8 mouse cellular contexts compared by ENCODE assay signal in the genomic region with DNA sequence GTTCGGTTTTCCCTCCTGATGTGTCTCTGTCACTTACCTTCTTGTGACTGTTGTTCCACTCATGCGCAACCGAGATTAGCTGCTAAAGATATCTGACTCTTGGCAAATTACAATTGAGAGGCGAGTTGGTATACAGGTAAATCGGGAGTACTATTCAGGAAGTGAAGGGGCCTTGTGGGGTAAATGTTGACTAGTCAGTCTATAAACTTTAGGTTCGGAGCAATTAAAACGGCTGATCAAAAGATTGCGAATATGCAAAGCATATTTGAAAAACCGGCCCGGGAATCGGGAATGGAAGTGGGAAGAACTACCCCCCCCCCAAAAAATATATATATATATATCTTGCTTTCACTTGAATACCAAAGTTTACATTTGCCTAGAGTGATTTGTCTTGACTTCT. TPM values are rescaled to one million over a fixed set of nuclear protein-coding genes. Genes with fewer than 3 reads are reported as not detected.
DNase-seq lines count a peak whose midpoint lies in the region; ATAC-seq and TF ChIP-seq lines count a peak whose summit lies in the region.

TSS of gene Rnf180 (minus strand) at position 101 of the 400 bp plus-strand sequence.

- peaks cover 11% of the 10 kb centered on the region; the same call in 1 of the 2 replicates for H3K4me1 ChIP-seq in lung, embryonic 15.5 days
- peaks cover 17% of the 10 kb centered on the region for H3K4me1 ChIP-seq in olfactory bulb, adult 2 months (ENCODE audit: control insufficient read depth, insufficient read depth, low read length)

- TF ChIP-seq POLR2A in olfactory bulb, adult 2 months (IDR thresholded peaks at IDR 0.05; ENCODE audit: insufficient read depth, low read depth, low read length): no peak

- H3K4me3 ChIP-seq in lung, embryonic 15.5 days: peak within 1 kb of the TSS; percentile 82
- peak within 1 kb of the TSS; percentile 93 for H3K4me3 ChIP-seq in olfactory bulb, adult 2 months (ENCODE audit: insufficient read depth, low read depth, low read length)

- no peak for ATAC-seq in lung, embryonic 15.5 days (ENCODE audit: borderline replicate concordance, extremely low read depth, low FRiP score, low TSS enrichment)
- ATAC-seq in granulocyte monocyte progenitor cell, adult 5-6 weeks (replicated peaks; ENCODE audit: poor library complexity, severe bottlenecking): no peak

- H3K9ac ChIP-seq in lung, embryonic 15.5 days: peak within 1 kb of the TSS; percentile 68

- H3K4me2 ChIP-seq in lung, embryonic 15.5 days: peak within 1 kb of the TSS; percentile 96

- H3K27ac ChIP-seq in lung, embryonic 15.5 days: no peak within 1 kb of the TSS
- peak within 1 kb of the TSS; percentile 67 for H3K27ac ChIP-seq in olfactory bulb, adult 2 months (ENCODE audit: insufficient read depth, low read depth, low read length)

- WGBS in lung, embryonic 15.5 days: 42% methylated on average over 11 of the region's 11 CpGs
- 56% methylated on average over 11 of the region's 11 CpGs for WGBS in olfactory bulb, adult 2 months

- no peaks in the 10 kb centered on the region for H3K36me3 ChIP-seq in lung, embryonic 15.5 days

- TF ChIP-seq CTCF in olfactory bulb, adult 2 months (IDR thresholded peaks at IDR 0.05; ENCODE audit: insufficient read depth, low read depth, low read length): no peak

- H3K27me3 ChIP-seq in lung, embryonic 15.5 days: no peaks in the 10 kb centered on the region

- intact Hi-C loops in left cerebral cortex, postnatal 14 days (cut with DNase I): no loop called here

- no peak for DNase-seq in adrenal gland, postnatal 14 days
- no peak for DNase-seq in adrenal gland, adult (ENCODE audit: inconsistent age in 2 of 2, low spot score in 1 of 2)
- no peak for DNase-seq in lung, postnatal 10 days
- DNase-seq in left cerebral cortex, postnatal 14 days (ENCODE audit: low spot score in 2 of 2): no peak
- DNase-seq in embryo, embryonic 10.5 days (ENCODE audit: low spot score): no peak

- no peaks in the 10 kb centered on the region for H3K9me3 ChIP-seq in lung, embryonic 15.5 days

RNA-seq across cellular contexts. Expression of gene Rnf180, which starts in this region (rescaled TPM):
- 13.5 and 13.9 TPM in 2 replicates for total RNA-seq in adrenal gland, postnatal 14 days (2021)
- polyA plus RNA-seq in lung, embryonic 15.5 days (2015; fragmentation: Nextera tagmentation; extraction: Ambion mirVana): 3.9 and 4.0 TPM in 2 replicates
- total RNA-seq in left cerebral cortex, postnatal 14 days (2021): 10 to 100 TPM; 20.2 to 20.9 TPM
- not detected in 2 replicates for polyA plus RNA-seq in olfactory bulb, adult 2 months (2012; ENCODE audit: insufficient read depth, insufficient read length, low replicate concordance, missing spikeins)
- 2.7 and 3.7 TPM in 2 replicates for total RNA-seq in granulocyte monocyte progenitor cell, adult 5-6 weeks (2014; fragmentation: Nextera tagmentation)
- 1.3 and 2.9 TPM in 2 replicates for total RNA-seq in granulocyte monocyte progenitor cell, adult 5-6 weeks (2017)
